Mouse (Mus musculus) liver, adult 2 months (tissue): ENCODE data around the gene Opn4.

Source experiments
- CTCF ChIP-seq: fragments of 200-500 bp; IDR thresholded peaks from 2 replicates; pipeline ENCODE4 v1.5.1; 2011; ENCODE audit warnings: low read depth, low read length, control low read depth
- POLR2A ChIP-seq: fragments of 200-500 bp; IDR thresholded peaks from 2 replicates; pipeline ENCODE4 v1.6.1; 2011; ENCODE audit warnings: low read length, control low read depth; ENCODE audit not compliant: insufficient read depth; ENCODE audit errors: extremely low read depth

GRCm38 (mm10) chr14:34573348-34573913 is 26.5 kb downstream of the Opn4 start:
- TF ChIP-seq CTCF (no peak), POLR2A (no peak)
